Mouse (Mus musculus): ENCODE measurements around the gene Polr3h.

Gene Polr3h

DNA sequence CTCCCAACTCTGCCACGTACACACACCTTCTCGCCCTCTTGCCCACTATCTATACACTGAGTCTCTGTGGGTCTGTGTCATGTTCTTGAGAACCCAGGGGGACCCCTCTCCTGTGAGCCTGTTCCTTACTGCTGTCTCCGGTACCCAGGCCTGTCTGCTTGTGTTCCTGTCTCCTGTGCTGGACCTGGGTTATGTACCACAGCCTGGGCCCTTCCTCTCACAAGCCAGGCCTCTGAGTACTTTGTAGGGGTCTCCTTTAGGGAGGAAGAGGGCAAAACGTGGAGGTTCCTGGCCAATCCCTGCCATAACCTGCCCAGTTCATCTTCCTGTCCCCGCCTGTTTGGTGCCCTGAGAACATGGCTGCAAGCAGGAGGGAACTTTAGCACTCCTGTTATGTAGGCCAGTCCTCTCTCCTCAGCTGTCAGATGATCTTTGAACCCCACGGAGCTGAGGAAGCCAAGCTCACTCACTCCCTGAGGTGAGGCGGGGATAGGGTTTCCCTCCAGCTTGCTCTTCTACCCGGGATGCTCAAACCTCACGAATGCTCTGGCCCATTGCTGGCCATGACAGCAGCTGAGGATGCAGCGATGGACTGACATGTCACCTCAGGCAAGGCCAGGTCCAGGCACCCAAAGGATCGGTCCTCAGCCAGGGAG, 23.6 kb upstream of the Polr3h start:
- CTCF ChIA-PET, result interaction anchor here (0.6 kb wide), 1 partner anchor 116 kb away, joined by 5 read pairs; no protein-coding TSS in a partner anchor

DNA sequence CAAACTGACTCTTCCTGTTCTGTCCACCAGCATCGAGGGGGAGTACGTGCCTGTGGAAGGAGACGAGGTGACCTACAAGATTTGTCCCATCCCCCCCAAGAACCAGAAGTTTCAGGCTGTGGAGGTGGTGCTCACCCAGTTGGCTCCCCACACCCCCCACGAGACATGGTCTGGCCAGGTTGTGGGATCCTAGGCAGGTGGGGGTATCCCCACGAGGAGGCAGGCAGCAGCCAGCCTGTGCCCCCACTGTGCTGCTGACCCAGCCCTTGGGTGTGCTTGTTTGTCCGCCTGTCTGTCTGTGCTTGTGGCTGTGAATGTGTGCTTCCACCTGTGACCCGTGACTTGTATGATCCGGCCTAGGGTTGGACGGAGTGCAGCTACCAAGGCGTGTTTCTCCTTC, 23.0 kb upstream of the Polr3h start:
- CTCF ChIA-PET, result no interaction called here

GRCm38 (mm10) chr15:81943176-81943749, 17.2 kb upstream of the Polr3h start:
- CTCF ChIA-PET, result interaction anchor here (0.6 to 0.7 kb wide), 2 partner anchors 116 to 206 kb away, joined by 3 read pairs; no protein-coding TSS in a partner anchor

- CTCF ChIA-PET, result no interaction called here
These were observed 15.0 kb upstream of the Polr3h start for GRCm38 (mm10) chr15:81941010-81941409.

- CTCF ChIA-PET, result no interaction called here
These were observed 14.2 kb upstream of the Polr3h start for GRCm38 (mm10) chr15:81940219-81940618.

DNA sequence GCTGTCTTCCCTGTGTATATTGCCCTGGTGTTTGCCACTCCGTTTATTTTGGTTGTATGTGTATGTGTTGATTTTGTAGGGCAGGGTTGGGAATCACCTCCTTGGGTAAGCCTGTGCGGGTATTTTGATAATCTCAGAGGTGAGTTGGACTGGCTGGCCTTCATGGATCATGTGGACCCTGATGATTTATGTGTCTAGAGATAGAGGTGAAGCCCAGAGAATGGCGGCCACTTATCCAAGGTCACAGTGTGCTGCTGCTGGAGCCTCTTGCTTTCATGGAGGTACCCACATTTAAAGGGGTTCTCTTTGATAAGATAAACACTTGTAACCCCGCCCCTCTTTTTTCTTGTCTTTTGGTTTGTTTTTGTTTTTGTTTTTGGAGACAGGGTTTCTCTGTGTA, 13.7 kb upstream of the Polr3h start:
- CTCF ChIA-PET, result no interaction called here

DNA sequence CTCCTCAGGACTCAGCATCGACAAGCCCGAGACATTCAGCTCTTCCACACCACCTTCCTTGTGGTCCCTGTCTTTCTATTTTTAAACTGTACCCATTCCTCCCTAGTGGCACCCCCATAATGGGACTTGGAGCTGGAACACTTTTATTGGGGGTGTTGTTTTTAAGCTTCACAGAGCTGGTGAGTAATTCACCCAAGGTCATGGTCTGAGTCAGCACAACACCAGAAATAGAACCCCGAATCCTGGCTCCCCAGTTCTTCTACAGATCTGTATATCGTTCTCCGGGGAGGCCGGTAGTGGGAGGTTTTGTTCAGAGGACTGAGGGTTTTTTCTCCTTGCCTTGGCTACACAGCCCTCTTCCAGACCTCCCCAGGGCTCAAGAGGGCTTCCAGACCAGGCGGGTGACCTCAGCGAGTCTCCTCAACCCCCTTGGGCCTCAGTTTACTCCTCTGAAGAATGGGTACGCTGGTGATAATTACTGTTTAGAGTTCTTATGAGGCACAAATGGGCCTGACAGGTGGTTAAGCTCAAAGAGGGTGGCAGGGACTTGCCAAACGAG, 13.2 kb upstream of the Polr3h start:
- CTCF ChIA-PET, result interaction anchor here (1.4 kb wide), 1 partner anchor 14 kb away, joined by 3 read pairs; no protein-coding TSS in a partner anchor

DNA sequence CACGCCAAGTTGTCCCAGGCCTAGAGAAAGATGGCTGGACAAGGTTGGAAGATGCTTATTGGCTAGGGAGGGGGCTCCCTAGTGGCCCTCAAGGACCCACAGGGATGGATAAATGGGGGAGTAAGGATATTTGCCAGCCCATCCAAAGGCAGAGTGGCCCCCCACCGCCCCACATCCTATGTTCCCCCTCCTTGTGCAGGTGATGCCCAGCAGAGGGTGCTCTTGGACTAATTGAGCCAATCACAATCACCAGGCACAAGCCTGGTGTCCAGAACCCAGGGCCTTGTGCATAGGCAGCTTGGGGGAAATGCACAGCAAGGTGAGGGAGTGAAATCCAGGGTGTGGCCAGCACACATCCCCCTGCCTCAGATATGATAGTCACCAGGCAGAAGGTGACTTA, 12.2 kb upstream of the Polr3h start:
- CTCF ChIA-PET, result interaction anchor here (1.4 kb wide), 1 partner anchor 13 kb away, joined by 3 read pairs; no protein-coding TSS in a partner anchor

GRCm38 (mm10) chr15:81937098-81937972, 11.3 kb upstream of the Polr3h start:
- CTCF ChIA-PET, result interaction anchor here (0.6 to 1.4 kb wide), 2 partner anchors 12 to 294 kb away, joined by 3 to 4 read pairs; no protein-coding TSS in a partner anchor

DNA sequence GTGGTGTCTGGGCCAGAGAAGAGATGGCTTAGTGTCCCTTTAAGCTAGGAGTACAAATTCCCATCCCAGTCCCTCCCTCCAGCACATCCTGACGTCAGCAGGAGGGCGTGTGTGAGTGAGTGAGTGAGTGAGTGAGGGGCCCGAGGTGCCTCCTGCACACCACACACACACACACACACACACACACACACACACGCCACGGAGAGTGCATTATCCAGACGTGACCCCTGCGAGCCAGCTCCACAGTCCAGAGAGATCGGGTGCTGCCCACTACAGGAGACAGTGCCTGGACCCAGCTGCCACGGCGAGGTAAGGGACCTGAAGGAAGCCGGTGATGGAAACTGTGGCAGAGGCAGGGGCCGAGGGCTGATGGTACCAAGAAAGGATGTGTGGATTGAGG, 10.6 kb upstream of the Polr3h start, which contains the start of gene Csdc2:
TSS of gene Csdc2 (plus strand) at position 81 of the 400 bp plus-strand sequence.
- CTCF ChIA-PET, result interaction anchor here (0.7 kb wide), 1 partner anchor 1493 kb away, joined by 3 read pairs; no protein-coding TSS in a partner anchor

GRCm38 (mm10) chr15:81935869-81936637, 10.0 kb upstream of the Polr3h start:
- CTCF ChIA-PET, result interaction anchor here (0.7 kb wide), 1 partner anchor 1493 kb away, joined by 3 read pairs; no protein-coding TSS in a partner anchor

GRCm38 (mm10) chr15:81933986-81934385, 7.9 kb upstream of the Polr3h start:
- CTCF ChIA-PET, result interaction anchor here (0.6 kb wide), 2 partner anchors 56 to 517 kb away, joined by 3 read pairs; no protein-coding TSS in a partner anchor

GRCm38 (mm10) chr15:81932951-81933470, 7.0 kb upstream of the Polr3h start:
- CTCF ChIA-PET, result interaction anchor here (0.6 kb wide), 2 partner anchors 57 to 516 kb away, joined by 3 read pairs; no protein-coding TSS in a partner anchor

DNA sequence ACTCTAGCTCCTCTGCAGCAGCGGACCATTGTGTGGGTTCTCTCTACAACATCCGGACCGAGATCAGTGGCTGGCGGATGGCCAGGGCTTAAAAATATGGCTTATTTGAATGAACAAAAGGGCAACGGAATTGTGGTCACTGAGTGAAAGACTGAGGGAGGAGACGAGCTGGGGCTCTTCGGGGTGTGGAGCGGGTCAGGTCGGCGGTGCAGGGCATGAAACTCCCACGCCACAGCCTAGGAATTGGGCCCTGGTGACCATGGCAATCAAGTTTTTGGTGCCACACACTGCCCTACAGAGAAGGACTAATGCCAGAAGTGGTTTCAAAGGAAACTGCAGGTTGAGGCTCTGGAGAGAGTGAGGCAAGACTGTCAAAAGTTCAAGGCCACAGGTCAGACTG, 2.2 kb upstream of the Polr3h start:
- CTCF ChIA-PET, result interaction anchor here (0.7 kb wide), 2 partner anchors 29 to 1909 kb away, joined by 4 to 7 read pairs; no protein-coding TSS in a partner anchor

GRCm38 (mm10) chr15:81927741-81928140, 1.7 kb upstream of the Polr3h start:
- CTCF ChIA-PET, result interaction anchor here (0.6 to 0.7 kb wide), 3 partner anchors 29 to 1909 kb away, joined by 4 to 7 read pairs (median 6); no protein-coding TSS in a partner anchor

- CTCF ChIA-PET, result no interaction called here
These were observed 394 bp upstream of the Polr3h start for GRCm38 (mm10) chr15:81926446-81926822.

GRCm38 (mm10) chr15:81924933-81925332, 1.1 kb downstream of the Polr3h start:
- CTCF ChIA-PET, result interaction anchor here (1.1 kb wide), 1 partner anchor 13 kb away, joined by 3 read pairs; no protein-coding TSS in a partner anchor

DNA sequence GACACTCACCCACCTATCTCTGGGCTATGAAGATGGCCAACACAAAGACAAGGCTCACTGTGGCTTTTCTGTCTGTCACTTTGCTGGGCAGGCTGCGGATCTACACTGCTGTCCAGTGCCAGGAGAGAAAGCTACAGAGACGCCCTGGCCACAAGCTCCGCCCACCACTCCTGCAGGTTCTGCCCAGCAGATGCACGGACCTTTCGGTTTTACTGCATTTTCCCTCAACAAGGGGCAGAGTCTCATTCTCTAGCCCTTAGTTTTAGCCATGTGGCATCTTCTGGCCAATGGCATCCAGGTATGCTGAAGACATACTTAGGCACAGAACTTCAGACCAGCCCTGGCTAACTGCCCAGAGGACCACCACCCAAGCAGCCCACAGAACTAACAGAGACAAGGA, 4.8 kb downstream of the Polr3h start:
- CTCF ChIA-PET, result no interaction called here

DNA sequence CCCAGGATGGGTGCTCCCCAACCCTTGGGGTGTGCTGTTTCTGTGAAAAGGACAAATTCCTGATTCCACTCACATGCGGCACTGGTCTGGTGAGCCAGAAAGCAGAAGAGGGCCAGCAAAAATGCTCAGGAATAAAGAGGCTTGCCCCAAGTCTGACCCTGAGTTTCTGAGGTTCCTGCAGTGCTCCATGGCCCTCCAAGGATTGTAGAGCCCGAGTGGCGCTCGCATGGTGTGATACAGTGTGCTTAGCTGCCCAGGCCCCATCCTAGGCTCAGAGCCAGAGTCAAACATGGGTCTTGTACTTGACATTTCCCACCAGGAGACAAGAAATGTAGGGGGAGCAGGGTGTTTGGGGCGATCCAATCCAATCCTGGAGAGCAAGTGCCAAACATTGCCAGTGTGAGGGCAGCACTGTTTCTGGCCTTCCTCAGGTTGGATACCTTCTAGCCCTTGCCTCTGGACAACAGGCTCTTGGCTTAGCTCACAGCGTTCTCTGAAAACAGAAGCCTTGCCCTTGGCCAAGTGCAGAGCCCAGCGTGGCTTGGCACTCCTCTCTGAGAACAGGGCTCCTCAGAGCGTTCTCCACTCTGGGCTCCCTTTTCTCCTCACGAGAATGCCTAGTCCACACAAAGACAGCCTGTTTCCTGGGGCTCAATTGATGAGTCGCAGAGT, 5.4 kb downstream of the Polr3h start:
- CTCF ChIA-PET, result no interaction called here

DNA sequence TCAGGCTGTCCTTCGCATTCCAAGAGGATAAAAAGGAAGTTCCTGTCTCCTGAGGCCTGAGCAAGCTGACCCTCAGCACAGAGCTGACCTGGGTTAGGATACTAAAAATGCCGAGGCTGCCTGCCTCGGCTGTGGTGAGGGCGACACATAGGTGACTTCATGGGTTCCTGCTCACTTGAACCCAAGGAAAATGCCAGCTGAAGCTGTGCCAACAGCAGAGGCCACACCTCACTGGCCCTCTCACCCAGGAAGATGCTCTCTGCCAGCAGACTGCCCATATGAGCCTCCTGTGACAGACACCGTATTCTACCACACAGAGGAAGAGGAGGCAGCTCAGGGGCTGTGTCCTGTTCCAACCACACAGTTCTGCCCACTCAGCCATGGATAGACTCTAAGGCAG, 7.0 kb downstream of the Polr3h start:
- CTCF ChIA-PET, result interaction anchor here (1.0 kb wide), 1 partner anchor 88 kb away, joined by 4 read pairs; no protein-coding TSS in a partner anchor
